Mouse (Mus musculus) fibroblast of lung, adult 2 months (primary cell): ENCODE measurements at regions not wholly inside any gene's neighbourhood (a gene's known extent, or its start where the extent isn't known, plus 50 kb on each side); places are given as distances from the start of the nearest gene placed in this dataset.

ENCODE experiments used
- DNase-seq: peaks from one replicate; pipeline ENCODE4 v3.0.0-alpha.2; 2011; ENCODE audit warnings: low read depth

DNA sequence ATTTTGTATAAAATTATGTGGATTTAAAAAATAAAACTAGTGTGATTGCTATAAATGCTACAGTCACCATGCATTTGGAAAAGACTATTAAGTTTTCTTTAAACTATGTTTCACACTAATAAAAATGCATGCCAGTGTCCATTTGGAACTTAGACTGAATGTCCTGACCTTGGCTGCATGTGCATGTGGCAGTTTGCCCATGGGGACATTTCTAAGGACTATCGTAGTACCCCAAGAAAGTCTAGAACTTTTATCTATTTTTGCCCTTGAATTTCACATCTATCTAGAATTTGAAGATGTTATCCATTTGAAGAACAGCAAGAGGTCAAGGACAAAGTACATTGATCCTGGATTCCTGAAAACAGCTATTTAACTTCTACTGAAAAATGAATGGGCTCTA lies 745.9 kb downstream of the Tmem182 start:
- no peak for DNase-seq

DNA sequence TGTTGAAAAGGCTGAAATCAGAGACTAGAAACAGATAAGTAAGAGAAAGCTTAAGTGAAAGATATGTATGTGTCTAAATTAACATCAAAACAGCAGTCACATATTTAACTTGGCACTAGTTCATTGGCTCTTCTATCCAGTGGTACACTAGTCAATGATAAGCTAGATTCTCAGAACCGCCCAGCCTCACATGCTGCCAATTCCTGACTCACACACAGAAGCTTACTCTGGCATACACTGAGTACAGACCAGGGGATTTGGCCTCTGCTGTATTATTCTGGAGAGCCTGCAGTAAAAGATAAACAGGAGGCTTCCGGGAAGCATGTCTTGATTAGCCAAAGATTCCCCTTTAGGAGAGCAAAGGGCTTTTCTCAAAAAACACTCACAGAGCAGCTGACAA lies 750.2 kb downstream of the Tmem182 start:
- peak; percentile 28 for DNase-seq

DNA sequence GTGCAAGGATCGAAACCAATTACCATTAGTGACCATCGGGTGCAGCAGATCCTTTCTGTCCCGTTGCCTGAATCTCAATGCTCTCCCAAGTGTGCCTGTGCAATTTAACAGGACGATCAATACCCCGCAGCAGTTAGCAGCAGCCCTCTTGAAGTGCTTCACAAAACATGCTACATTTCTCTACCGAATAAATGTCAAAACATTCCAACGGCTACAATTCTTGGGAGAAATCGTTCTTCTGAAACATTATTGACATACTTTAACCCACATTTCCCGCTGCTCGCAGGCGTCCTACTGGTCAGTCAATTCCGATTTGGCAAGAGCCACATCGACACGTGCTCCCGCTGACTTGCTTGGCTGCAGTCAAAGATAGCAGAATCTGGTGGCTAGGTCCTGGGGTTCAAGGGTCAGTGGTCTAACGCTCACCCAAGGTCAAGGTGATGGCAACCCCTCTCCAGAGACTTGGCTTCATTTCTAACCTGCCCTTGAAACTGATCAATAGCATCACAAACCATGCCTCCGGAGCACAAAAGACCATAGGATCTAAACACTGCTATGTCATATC lies 753.8 kb downstream of the Tmem182 start:
- no peak for DNase-seq

DNA sequence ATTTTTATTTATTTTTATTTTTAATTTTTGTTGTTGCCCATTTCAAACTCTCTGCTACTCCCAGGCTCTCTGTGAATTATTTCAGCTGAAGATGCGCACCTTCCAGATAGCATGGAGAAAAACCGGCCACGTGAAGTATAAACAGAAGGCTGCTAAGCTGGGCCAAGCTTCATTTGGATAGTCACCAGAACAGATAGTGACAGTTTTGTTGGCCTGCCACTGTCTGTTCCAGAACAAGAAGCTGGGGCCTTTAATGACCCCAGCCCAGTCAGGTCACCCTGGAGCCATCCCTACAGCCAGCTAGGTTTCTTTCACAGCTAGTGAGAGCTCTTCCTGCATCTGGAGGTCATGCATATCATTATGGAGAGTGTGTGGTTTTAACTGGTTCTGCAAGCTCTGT lies 754.6 kb downstream of the Tmem182 start:
- no peak for DNase-seq

DNA sequence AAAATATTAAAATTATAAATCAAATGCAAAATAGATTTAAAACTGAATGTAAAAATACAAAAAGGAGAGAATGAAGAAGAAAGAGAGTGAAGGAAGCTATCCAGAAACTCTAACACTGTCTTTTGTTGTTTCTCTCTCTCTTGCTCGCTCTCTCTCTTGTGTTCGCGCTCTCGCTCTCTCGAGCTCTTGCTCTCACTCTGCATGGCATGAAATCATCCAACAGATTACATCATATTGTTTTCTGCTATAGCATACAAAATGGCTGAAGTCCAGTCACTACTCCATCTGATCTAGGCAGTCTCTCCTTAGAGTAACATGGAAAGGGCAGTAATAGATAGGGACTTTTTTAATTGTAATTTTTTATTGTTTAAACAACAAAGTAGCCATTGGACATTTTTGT lies 798.1 kb downstream of the Tmem182 start:
- no peak for DNase-seq

DNA sequence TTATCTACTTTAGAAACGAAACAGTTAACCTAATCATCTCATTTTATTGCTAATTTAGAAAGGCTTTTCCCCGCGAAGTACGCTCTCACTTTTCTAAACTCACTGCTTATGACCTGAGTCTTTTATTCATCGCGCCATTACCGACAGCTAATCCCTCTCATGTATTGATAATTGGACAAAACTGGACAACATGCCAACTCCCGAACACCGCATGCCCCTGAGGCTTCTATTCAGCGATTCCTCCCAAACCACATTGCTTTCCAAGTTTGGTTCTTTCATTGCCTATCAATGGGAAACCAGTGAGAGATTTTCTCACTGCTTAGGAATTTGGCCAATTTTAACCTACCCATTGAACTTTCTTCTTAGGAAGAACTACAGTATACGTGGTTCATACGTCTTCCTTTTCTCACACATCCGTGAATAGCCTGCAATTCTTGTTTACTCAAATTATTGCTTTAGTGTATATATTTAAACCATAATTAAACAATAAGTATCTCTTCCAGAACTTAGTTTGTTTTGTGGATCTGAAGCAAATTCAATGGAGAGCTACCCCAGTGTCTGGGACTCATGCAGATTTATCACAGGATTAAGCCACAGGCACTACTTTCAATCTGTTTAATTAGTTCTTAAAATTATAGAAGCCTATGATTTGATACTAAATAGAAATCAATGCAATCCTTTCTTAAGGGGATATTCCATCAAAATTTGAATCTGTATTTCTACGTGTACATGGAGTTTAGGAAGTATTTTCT lies 799.8 kb downstream of the Tmem182 start:
- DNase-seq, result no peak

DNA sequence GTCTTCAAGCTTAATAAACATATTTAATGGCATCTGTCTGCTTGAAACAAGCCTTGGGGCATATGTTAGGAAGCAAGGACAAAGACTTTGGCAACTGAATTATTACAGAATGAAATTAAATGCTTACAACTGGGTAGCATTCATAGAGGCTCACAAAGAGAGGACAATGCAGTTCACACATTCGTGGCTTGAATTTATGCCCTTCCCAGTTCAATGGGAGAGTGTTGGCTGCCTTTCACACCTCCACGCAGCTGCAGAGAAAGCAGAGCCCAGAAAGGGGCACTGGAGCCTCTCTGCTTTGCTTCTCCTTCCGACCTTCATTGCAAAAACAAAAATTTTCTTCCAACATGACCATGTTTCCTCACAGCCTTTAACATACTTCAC lies 800.3 kb downstream of the Tmem182 start:
- no peak for DNase-seq

DNA sequence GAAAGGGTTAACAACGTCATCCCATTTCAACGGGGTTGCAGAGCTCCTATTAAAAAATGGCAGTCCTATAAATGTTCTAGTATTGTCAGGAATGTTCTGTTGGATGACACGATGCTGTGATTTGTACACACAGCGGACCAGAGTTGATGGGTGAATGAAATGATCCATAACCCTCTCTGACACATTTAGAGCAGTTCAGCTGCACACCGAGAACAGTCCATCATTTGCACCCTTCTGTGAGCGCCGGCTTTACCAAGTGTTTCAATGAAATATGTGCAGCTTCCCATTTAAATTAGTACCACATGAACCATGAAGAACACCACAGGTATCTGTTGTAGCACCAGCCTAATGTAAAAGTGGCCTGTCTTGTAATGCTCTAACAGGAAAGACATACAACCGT lies 805.4 kb downstream of the Tmem182 start:
- DNase-seq, result no peak

DNA sequence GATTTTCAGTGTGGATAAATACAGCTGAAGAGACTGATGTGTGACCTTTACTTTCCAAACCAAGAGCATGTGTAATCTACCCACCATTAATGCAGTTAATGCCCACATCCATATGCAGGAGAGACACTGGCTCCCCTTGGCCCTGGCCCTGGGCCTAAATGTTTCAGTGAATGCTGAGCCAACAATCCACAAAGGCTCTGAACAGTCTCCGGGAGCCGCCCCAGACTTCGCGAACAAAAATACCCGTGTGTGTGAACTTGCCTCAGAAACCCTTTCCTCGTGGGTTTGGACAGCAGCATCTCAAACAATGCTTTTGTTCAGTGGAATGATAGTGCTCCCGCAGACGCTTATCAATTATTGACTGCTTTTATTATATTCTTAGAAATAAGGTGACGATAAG lies 846.4 kb downstream of the Tmem182 start:
- DNase-seq, result no peak

DNA sequence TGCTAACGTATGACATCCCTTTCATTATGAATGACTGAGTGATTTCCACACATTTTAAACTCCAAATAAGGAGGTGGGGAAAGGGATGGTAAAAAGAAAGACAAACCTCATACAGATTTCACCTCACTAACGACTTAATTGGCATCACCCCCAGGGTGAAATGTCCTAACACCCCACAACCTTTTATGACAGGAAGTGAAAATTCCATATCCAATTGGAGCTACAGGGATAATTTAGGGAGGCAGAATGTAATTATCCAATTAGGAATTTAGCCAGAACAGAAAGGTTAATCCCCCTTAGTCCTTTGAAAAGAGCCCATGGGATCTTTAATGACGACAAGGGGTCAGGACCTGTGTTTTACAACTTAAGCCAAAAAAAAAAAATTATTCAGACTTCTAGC lies 846.8 kb downstream of the Tmem182 start:
- no peak for DNase-seq

DNA sequence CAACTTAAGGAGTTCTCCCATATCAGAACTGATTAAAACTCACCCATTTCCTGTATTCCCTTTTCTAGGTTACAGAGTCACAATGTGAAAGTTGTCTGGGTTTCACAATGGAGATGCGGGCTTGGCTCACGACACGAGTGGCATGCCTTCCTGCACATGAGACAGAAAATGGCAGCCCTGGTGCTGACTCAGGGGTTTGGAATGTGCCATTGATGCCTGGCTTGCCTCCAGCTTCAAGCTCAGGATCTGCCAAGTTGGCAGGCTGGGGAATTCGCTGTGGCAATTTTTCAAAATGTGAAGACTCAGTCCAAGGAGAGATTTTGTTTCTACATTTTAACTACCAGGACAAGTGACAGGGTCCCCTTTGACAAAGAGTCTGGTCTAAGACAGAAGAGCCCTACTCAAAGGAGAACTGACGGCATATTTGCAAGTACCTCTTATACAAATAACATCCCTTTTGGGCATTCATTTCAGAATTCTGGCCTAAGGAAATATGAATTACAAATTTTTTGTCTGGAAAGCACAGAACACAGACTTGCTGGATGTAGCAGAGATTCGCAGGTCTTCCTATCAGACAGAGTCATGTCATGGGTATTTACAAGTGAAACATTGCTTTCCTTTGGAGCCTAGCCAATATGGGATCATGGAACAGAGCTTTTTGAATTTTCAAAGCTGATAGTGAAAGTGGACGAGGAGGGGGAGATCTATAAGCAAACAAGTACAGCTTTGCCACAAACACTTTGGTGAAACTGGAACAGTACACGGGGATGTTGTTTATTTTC lies 847.4 kb downstream of the Tmem182 start:
- DNase-seq, result peak; percentile 42

DNA sequence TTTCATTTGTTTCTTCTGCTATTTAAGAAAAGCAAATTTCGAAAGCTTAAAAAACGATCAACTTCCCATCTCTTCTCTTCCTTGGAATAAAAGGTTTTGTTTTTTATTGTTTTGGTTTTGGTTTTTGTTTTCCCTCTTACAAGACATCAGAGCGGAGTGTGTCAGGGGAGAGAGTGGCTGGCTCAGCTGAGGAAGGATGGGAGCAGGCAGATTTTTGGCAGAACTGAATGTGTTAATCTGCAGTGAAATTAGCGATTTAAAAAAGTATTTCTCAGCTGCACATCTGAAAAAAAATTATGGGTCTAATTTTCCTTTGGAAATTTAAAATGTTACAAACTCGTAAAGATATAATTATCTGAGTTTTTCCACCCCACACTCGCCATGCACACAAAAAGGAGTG lies 868.7 kb downstream of the Tmem182 start:
- DNase-seq, result no peak

DNA sequence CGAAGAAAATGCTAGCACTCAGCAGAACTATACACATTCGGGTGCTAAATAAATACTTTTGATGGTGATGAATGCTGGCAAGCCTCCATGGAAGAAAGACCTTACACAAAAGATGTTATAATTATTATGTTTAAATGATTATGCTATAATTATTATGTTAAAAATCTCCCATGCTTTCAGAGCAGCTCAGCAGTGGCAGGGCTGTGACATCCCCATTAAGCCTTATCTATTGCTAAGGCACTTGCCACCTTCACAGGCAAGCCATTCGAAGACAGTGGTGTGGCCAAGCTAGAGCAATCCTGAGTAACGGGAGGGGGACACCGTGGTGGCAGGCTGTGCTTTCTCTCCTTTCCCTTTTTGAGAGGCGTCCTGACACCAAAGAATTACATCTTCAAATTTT lies 869.9 kb downstream of the Tmem182 start:
- DNase-seq, result no peak

DNA sequence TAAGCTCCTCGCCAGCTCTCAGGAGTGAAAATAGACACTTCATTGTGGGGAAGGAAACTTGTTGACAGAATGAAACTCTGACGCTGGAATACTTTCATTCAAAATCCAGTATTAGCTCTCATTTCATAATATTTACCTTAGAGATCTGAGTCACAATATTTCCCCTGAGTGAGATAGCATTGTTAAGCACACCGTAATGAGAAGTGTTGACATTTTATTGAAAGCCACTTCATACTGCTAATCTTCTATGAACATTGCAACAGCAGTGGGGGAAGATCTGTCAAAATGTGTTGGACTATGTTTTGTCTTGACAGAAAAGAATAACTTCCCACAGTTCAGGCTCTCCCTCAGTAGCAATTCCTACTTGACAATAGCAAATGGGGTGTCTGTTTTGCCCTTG lies 900.3 kb downstream of the Tmem182 start:
- peak; percentile 39 for DNase-seq

DNA sequence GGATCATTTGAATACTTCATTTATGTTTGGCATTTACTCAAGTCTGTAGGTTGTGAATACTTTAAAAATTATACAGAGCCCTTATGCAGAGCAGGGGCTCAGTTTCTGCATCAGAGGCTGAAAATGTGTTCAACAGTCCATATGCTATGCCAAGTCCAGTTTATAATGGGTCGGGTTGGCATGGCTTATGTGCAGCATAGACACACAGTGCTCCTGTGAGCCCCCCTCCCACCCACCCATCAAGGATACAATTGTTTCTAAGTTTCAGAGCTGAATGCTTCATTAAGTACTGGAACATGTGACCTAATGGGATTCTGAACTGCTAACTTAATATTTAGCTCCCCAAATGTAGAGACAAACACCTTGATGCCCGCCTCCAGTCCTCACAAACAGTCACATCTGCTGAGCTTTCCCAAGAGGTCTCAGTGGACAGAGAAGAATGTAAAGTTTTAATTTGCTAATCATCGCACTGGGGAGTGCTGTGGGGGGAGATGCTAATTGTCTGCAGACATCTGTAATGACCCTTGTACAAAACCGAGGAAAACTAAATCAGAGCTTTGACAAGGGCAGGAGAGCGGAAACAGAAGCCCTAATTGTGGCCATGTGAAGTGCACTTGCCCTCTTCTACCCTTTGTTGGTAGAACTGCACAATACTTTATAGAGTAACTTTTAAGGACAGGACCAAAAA lies 937.4 kb downstream of the Tmem182 start:
- no peak for DNase-seq

DNA sequence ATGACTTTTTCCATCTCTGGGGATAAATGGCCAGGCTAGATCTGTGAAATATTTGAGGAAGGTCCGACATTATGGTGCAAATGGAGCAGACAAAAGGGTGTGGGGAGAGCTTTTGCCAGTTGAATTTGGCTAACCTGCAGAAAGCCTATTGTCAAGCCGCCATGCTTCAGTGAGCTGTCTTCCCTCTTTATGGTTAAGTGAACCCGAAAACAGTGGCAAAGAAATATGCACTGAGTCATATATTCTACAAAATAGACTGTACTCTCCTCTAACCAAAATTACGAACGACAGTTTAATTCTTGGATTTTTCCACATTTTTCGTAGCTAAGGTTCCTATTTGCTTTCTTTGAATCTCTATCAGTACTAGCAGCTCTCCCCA lies 937.9 kb downstream of the Tmem182 start:
- no peak for DNase-seq

DNA sequence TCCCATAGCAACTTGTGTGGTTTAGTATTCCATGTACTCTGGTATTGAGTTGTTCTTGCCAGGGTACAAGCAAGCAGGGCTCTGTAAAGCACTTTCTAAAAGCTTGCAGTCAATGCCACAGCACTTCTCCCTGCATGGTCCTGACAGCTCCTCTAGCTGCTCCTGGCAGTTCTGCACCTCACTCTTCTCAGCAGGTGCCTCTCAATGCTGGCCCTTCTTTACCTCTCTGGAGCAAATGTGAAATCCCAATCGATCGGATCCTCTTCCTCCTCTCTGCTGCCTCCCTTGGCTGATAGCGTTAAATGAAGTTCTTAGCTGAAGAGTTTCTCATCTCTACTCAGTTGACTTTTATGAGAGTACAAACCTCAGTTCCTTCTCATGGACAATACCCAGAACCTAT lies 939.1 kb downstream of the Tmem182 start:
- DNase-seq, result no peak

DNA sequence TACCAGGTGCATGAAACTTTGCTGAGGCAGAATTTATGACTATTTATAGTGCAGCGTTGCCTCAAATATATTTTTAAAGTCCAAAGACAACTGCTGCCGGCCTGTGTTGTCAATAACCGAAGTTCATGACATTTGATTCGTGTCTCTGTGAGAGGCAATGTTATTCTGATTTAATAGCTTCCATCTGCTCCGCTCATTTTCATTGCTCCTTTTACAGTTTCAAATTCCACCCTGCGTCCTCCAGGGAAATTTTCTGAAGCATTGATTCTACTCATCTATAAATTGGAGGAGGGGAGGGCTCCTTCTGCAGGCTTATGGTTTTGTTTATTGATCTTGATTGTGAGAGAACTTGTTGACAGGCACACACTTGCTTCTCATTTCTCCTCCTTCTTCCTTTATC lies 936.2 kb upstream of the Pou3f3 start:
- no peak for DNase-seq
